Mouse (Mus musculus) urinary bladder, postnatal 10 days (tissue): ENCODE measurements around the gene Rad51b.
A peak's percentile ranks its signal among the peaks of the same experiment; 100 is the strongest.
"Not testable (repeated sequence)": the region's sequence is repeated elsewhere in the genome, so short reads cannot be mapped to it uniquely, and the experiment has no call there.

ENCODE experiments used
- DNase-seq: peaks from one replicate; pipeline ENCODE4 v3.0.0; 2022; ENCODE audit warnings: low spot score

Gene Rad51b

GRCm38 (mm10) chr12:79297121-79297576 lies at the start of gene Rad51b:
Gene Rad51b (plus strand): TSS chr12:79297282.
- no peak for DNase-seq

GRCm38 (mm10) chr12:79248110-79248509 lies 49.0 kb upstream of the Rad51b start:
- DNase-seq, result no peak

GRCm38 (mm10) chr12:79253294-79254053 lies 43.6 kb upstream of the Rad51b start:
- no peak for DNase-seq

GRCm38 (mm10) chr12:79254975-79255374 lies 42.1 kb upstream of the Rad51b start:
- no peak for DNase-seq

- DNase-seq, result no peak
These were observed 36.9 kb upstream of the Rad51b start for GRCm38 (mm10) chr12:79260154-79260553.

GRCm38 (mm10) chr12:79261035-79261434 lies 36.0 kb upstream of the Rad51b start:
- no peak for DNase-seq

- no peak for DNase-seq
These were observed 24.5 kb upstream of the Rad51b start for GRCm38 (mm10) chr12:79272604-79273003.

GRCm38 (mm10) chr12:79279513-79280115 lies 17.5 kb upstream of the Rad51b start:
- no peak for DNase-seq

GRCm38 (mm10) chr12:79282595-79282994 lies 14.5 kb upstream of the Rad51b start:
- no peak for DNase-seq

GRCm38 (mm10) chr12:79292874-79293273 lies 4.2 kb upstream of the Rad51b start:
- DNase-seq, result no peak

GRCm38 (mm10) chr12:79296126-79296816 lies 811 bp upstream of the Rad51b start, which contains the start of gene Zfyve26:
Gene Zfyve26 (minus strand): TSS chr12:79296304.
- peak; percentile 81 for DNase-seq

GRCm38 (mm10) chr12:79297884-79298636 lies 978 bp downstream of the Rad51b start:
- DNase-seq, result no peak

GRCm38 (mm10) chr12:79301802-79302201 lies 4.7 kb downstream of the Rad51b start:
- DNase-seq, result no peak

GRCm38 (mm10) chr12:79305131-79305530 lies 8.0 kb downstream of the Rad51b start:
- no peak for DNase-seq

- no peak for DNase-seq
These were observed 8.9 kb downstream of the Rad51b start for GRCm38 (mm10) chr12:79306013-79306412.

- no peak for DNase-seq
These were observed 16.6 kb downstream of the Rad51b start for GRCm38 (mm10) chr12:79313721-79314120.

GRCm38 (mm10) chr12:79317339-79317738 lies 20.3 kb downstream of the Rad51b start:
- DNase-seq, result no peak

GRCm38 (mm10) chr12:79320895-79321294 lies 23.8 kb downstream of the Rad51b start:
- no peak for DNase-seq

GRCm38 (mm10) chr12:79322539-79322938 lies 25.5 kb downstream of the Rad51b start:
- not testable (repeated sequence) for DNase-seq

- no peak for DNase-seq
These were observed 29.2 kb downstream of the Rad51b start for GRCm38 (mm10) chr12:79326236-79326635.

- DNase-seq, result no peak
These were observed 29.7 kb downstream of the Rad51b start for GRCm38 (mm10) chr12:79326745-79327144.

GRCm38 (mm10) chr12:79327868-79328267 lies 30.8 kb downstream of the Rad51b start:
- DNase-seq, result no peak
